In the genomic region with DNA sequence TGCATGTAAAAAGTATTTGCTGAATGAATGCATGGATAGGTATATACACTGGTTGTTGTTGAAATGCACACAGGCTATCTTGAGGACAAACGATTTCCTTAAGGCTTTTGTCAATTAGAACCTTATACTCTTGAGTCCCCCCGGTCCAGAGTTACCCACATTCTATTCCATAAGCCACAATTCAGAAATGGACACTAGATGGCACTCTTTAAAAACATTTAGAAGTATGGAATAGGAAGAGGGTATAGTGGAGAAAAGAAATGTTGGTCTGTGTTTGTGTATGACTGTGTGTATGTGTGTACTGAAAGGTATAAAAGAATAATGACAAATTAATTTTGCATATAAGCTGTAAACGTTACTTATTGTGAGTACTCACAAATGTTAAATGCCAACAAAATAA, we compare ENCODE assay signal across 8 mouse cellular contexts. TPM values are rescaled to one million over a fixed set of nuclear protein-coding genes. Genes with fewer than 3 reads are reported as not detected.
DNase-seq lines count a peak whose midpoint lies in the region.

No protein-coding gene starts in this region.

- intact Hi-C loops in left cerebral cortex, postnatal 10 days (cut with DNase I): no loop called here

- DNase-seq in left cerebral cortex, adult 11 months (ENCODE audit: low spot score): peak; percentile 19
- no peak for DNase-seq in left cerebral cortex, postnatal 10 days (ENCODE audit: extremely low spot score in 1 of 2, low spot score in 2 of 2)
- peak; percentile 32 for DNase-seq in ZHBTc4 (ENCODE audit: low read depth, low spot score)
- peak; percentile 40 for DNase-seq in forelimb bud, embryonic 11.5 days (ENCODE audit: low read depth, low spot score)
- DNase-seq in lung, postnatal 36 days: peak; percentile 66
- DNase-seq in right cerebral cortex, postnatal 4 days: no peak
- DNase-seq in gastrocnemius, postnatal 25 days: no peak
- DNase-seq in left cerebral cortex, adult 9 months (ENCODE audit: low spot score in 2 of 2): no peak

RNA-seq across cellular contexts. Expression of a gene that starts 5.8 kb away (rescaled TPM):
- total RNA-seq in left cerebral cortex, postnatal 10 days (2021): 10 to 100 TPM; 11.6 to 11.7 TPM
- total RNA-seq in gastrocnemius, postnatal 25 days (2021): 1 to 10 TPM; 7.3 to 7.6 TPM

RNA-seq across cellular contexts. Expression of a gene that starts 6.0 kb away (rescaled TPM):
- total RNA-seq in left cerebral cortex, postnatal 10 days (2021): 1 to 10 TPM; 7.4 to 9.7 TPM
- 1 to 10 TPM; 2.0 to 2.4 TPM for total RNA-seq in gastrocnemius, postnatal 25 days (2021)

Comparison
In these comparisons a context has a peak if more than half of its experiments do, and no peak if none do; other contexts are left out.
1. DNase-seq: peak in left cerebral cortex, adult 11 months (single experiment), ZHBTc4 (single experiment), forelimb bud, embryonic 11.5 days (single experiment) and lung, postnatal 36 days (single experiment); none in left cerebral cortex, postnatal 10 days (0 of 2), right cerebral cortex, postnatal 4 days (single experiment), gastrocnemius, postnatal 25 days (single experiment) and left cerebral cortex, adult 9 months (0 of 2).